Mouse (Mus musculus): ENCODE measurements around the gene Ackr2. TPM values are rescaled to one million over a fixed set of nuclear protein-coding genes. Genes with fewer than 3 reads are reported as not detected.

Ackr2 gene
- polyA plus RNA-seq, 1 experiment from 2014 or later: 14.8 TPM

DNA sequence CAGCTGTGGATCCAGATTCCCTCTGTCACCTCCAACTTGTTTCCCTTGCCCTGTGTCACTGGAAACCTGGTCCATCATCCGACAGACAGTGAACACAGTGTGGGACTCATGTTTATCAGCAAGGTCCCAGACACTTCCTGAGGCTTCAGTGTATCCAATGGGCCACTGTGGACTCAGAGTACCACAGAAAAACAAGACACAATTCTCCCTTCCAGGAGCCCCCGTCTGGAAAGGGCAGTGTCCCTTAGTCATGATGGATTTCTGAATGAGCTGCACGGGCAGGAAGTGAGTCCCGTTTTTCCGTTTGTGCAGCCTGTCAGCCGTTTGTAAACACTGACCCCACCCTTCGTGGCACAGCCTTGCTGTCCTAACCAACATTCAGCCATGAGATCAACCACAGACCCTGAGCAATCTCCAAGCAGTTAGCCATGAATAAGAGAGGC is 16.1 kb upstream of the Ackr2 start:
- 23% methylated on average over 7 of the region's 7 CpGs for WGBS
- Histone ChIP-seq H3K9me3 (ENCODE audit: low read length) (no peaks in the 10 kb centered on the region), H3K36me3 (ENCODE audit: insufficient read depth, low read length) (no peaks in the 10 kb centered on the region), H3K27me3 (replicated peaks; ENCODE audit: insufficient read depth, low read length) (no peaks in the 10 kb centered on the region), H3K9ac (replicated peaks; ENCODE audit: low read depth) (no peak overlapping the region), H3K4me1 (ENCODE audit: insufficient read depth, low read depth, low read length) (no peaks in the 10 kb centered on the region), H3K4me2 (replicated peaks; ENCODE audit: low read depth, low read length) (no peak overlapping the region), H3K27ac (ENCODE audit: low read length) (peak overlapping the region; percentile 70; the same call in 1 of the 2 replicates), H3K4me3 (ENCODE audit: low read depth, low read length) (no peak overlapping the region)
- ATAC-seq: peak; percentile 91
- DNase-seq (ENCODE audit: low spot score): peak; percentile 79
- TF ChIP-seq EP300 (IDR thresholded peaks at IDR 0.05): peak; percentile 95
- TF ChIP-seq CTCF (IDR thresholded peaks at IDR 0.05): no peak

DNA sequence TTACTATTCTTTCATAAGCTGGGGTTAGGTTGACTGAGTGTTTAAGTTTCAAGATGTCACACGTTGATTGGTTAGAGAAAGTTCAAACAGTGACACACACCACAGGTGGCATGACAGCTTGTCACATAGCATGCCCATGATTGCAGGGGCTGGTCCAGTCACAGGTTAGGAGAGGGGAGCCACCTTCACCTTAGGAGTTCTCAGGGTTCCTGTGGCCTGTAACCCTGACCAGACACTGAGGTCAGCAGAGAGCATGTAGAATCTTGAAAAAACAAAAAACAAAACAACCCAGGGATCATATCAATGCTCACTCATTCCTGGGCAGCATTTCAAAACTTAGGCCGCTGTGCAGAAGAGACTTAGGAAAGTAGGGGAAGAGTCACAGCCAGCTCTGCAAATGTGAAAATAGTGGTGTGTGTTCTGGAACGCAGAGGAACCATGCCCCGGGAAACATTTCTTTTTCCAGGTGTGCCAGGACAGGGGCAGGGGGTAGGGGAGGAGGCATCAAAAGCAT is 8.2 kb upstream of the Ackr2 start:
- Histone ChIP-seq H3K27me3 (replicated peaks; ENCODE audit: insufficient read depth, low read length) (no peaks in the 10 kb centered on the region), H3K9me3 (ENCODE audit: low read length) (no peaks in the 10 kb centered on the region), H3K36me3 (ENCODE audit: insufficient read depth, low read length) (no peaks in the 10 kb centered on the region), H3K4me2 (replicated peaks; ENCODE audit: low read depth, low read length) (peak overlapping the region; percentile 32; the same call in 1 of the 2 replicates), H3K27ac (ENCODE audit: low read length) (peak overlapping the region; percentile 62; the same call in 1 of the 2 replicates), H3K4me1 (ENCODE audit: insufficient read depth, low read depth, low read length) (peaks cover 8% of the 10 kb centered on the region; the same call in 1 of the 2 replicates), H3K4me3 (ENCODE audit: low read depth, low read length) (no peak overlapping the region), H3K9ac (replicated peaks; ENCODE audit: low read depth) (no peak overlapping the region)
- no peak for TF ChIP-seq CTCF (IDR thresholded peaks at IDR 0.05)
- no peak for TF ChIP-seq EP300 (IDR thresholded peaks at IDR 0.05)
- DNase-seq (ENCODE audit: low spot score): peak; percentile 72
- ATAC-seq: peak; percentile 23
- 35% methylated on average over 4 of the region's 4 CpGs for WGBS

GRCm38 (mm10) chr9:121890441-121890941 is 7.7 kb upstream of the Ackr2 start:
- peak overlapping the region; percentile 32 for H3K4me2 ChIP-seq (replicated peaks; ENCODE audit: low read depth, low read length)
- WGBS: 8% methylated on average over 18 of the region's 18 CpGs
- peaks cover 8% of the 10 kb centered on the region; the same call in 1 of the 2 replicates for H3K4me1 ChIP-seq (ENCODE audit: insufficient read depth, low read depth, low read length)
- no peaks in the 10 kb centered on the region for H3K27me3 ChIP-seq (replicated peaks; ENCODE audit: insufficient read depth, low read length)
- no peak overlapping the region for H3K9ac ChIP-seq (replicated peaks; ENCODE audit: low read depth)
- no peak overlapping the region for H3K4me3 ChIP-seq (ENCODE audit: low read depth, low read length)
- ATAC-seq (peak; percentile 80), DNase-seq (ENCODE audit: low spot score) (peak; percentile 92)
- TF ChIP-seq CTCF (IDR thresholded peaks at IDR 0.05): no peak
- peak; percentile 12; the same call in 1 of the 2 replicates for TF ChIP-seq EP300 (IDR thresholded peaks at IDR 0.05)
- H3K27ac ChIP-seq (ENCODE audit: low read length): peak overlapping the region; percentile 62
- no peaks in the 10 kb centered on the region for H3K36me3 ChIP-seq (ENCODE audit: insufficient read depth, low read length)
- H3K9me3 ChIP-seq (ENCODE audit: low read length): no peaks in the 10 kb centered on the region

- ATAC-seq (no peak), DNase-seq (ENCODE audit: low spot score) (no peak)
- no peak for TF ChIP-seq CTCF (IDR thresholded peaks at IDR 0.05)
- no peak for TF ChIP-seq EP300 (IDR thresholded peaks at IDR 0.05)
- no peaks in the 10 kb centered on the region for H3K27me3 ChIP-seq (replicated peaks; ENCODE audit: insufficient read depth, low read length)
- whole genome bisulfite sequencing: 84% methylated on average over 9 of the region's 9 CpGs
- no peak overlapping the region for H3K9ac ChIP-seq (replicated peaks; ENCODE audit: low read depth)
- H3K4me2 ChIP-seq (replicated peaks; ENCODE audit: low read depth, low read length): no peak overlapping the region
- H3K4me3 ChIP-seq (ENCODE audit: low read depth, low read length): no peak overlapping the region
- peaks cover 8% of the 10 kb centered on the region; the same call in 1 of the 2 replicates for H3K4me1 ChIP-seq (ENCODE audit: insufficient read depth, low read depth, low read length)
- no peaks in the 10 kb centered on the region for H3K9me3 ChIP-seq (ENCODE audit: low read length)
- H3K27ac ChIP-seq (ENCODE audit: low read length): peak overlapping the region; percentile 62
- H3K36me3 ChIP-seq (ENCODE audit: insufficient read depth, low read length): no peaks in the 10 kb centered on the region
These were observed 6.9 kb upstream of the Ackr2 start for GRCm38 (mm10) chr9:121891301-121891700.

GRCm38 (mm10) chr9:121892057-121892687 is 6.0 kb upstream of the Ackr2 start:
- no peak overlapping the region for H3K27ac ChIP-seq (ENCODE audit: low read length)
- no peak overlapping the region for H3K4me2 ChIP-seq (replicated peaks; ENCODE audit: low read depth, low read length)
- no peaks in the 10 kb centered on the region for H3K27me3 ChIP-seq (replicated peaks; ENCODE audit: insufficient read depth, low read length)
- no peak overlapping the region for H3K4me3 ChIP-seq (ENCODE audit: low read depth, low read length)
- H3K9me3 ChIP-seq (ENCODE audit: low read length): no peaks in the 10 kb centered on the region
- ATAC-seq: no peak
- 74% methylated on average over 12 of the region's 12 CpGs for WGBS
- H3K4me1 ChIP-seq (ENCODE audit: insufficient read depth, low read depth, low read length): peaks cover 8% of the 10 kb centered on the region; the same call in 1 of the 2 replicates
- no peak overlapping the region for H3K9ac ChIP-seq (replicated peaks; ENCODE audit: low read depth)
- H3K36me3 ChIP-seq (ENCODE audit: insufficient read depth, low read length): no peaks in the 10 kb centered on the region
- TF ChIP-seq EP300 (IDR thresholded peaks at IDR 0.05): no peak
- no peak for TF ChIP-seq CTCF (IDR thresholded peaks at IDR 0.05)
- DNase-seq (ENCODE audit: low spot score): no peak

DNA sequence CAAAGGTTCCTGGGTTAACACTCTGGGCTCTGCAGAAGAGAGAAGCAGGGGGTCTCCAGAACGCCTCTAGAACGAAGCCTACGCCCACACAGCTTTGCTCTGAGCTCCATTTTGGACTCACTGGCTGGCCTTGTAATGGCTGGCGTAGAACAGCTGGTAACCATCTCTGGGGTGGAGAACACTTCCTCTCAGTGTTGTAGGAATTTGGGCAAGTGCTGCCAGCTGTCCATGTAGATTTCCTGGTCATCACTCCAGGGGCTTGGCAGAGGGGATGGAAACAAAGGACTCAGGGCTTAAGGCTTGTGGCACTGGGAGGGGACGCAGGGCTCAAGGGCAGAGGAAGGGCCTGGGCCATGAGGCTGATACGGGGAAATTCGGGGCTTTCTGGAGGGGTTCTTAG is 3.7 kb upstream of the Ackr2 start:
- Histone ChIP-seq H3K27ac (ENCODE audit: low read length) (peak overlapping the region; percentile 71), H3K36me3 (ENCODE audit: insufficient read depth, low read length) (no peaks in the 10 kb centered on the region), H3K27me3 (replicated peaks; ENCODE audit: insufficient read depth, low read length) (no peaks in the 10 kb centered on the region), H3K9me3 (ENCODE audit: low read length) (no peaks in the 10 kb centered on the region), H3K4me1 (ENCODE audit: insufficient read depth, low read depth, low read length) (peaks cover 8% of the 10 kb centered on the region; the same call in 1 of the 2 replicates), H3K4me2 (replicated peaks; ENCODE audit: low read depth, low read length) (no peak overlapping the region), H3K9ac (replicated peaks; ENCODE audit: low read depth) (no peak overlapping the region), H3K4me3 (ENCODE audit: low read depth, low read length) (no peak overlapping the region)
- DNase-seq (ENCODE audit: low spot score): peak; percentile 70
- TF ChIP-seq CTCF (IDR thresholded peaks at IDR 0.05): no peak
- TF ChIP-seq EP300 (IDR thresholded peaks at IDR 0.05): peak; percentile 46; the same call in 1 of the 2 replicates
- peak; percentile 15; the same call in 1 of the 2 replicates for ATAC-seq
- 63% methylated on average over 7 of the region's 7 CpGs for WGBS
